Mouse (Mus musculus): ENCODE measurements around the gene Txndc17. TPM values are rescaled to one million over a fixed set of nuclear protein-coding genes. Genes with fewer than 3 reads are reported as not detected.

Gene Txndc17
- polyA plus RNA-seq, 1 experiment from 2014 or later = 213 TPM

DNA sequence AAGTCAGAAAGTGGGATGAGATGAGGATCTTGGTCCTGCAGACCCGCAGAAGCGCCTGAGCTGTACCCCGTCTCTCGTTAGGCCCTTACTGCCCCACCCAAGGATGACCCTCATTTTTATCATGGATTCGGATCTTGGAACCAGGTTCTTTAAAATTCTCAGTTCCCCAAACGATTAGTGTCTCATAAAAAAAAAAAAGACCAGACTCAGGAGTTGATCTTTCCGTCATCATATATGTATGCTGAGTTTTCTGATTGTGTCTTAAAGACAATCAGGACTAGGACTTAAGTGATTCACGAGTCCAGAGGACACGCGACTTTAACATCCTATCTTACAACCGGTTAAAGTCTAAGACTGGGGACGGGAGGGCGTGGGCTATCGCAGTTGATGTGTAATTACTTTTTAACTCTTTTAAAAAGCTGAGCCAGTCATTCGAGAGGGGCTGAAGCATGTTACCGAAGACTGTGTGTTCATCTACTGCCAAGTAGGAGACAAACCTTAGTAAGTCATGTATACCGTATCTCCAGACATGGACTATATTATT lies 559 bp downstream of the Txndc17 start:
- Histone ChIP-seq H3K27me3 (ENCODE audit: control insufficient read depth, insufficient read depth, low read length) (no peaks in the 10 kb centered on the region), H3K36me3 (ENCODE audit: control insufficient read depth, insufficient read depth, low read length) (peaks cover 25% of the 10 kb centered on the region), H3K27ac (ENCODE audit: low read length) (peak overlapping the region; percentile 7; the same call in 1 of the 2 replicates), H3K4me1 (ENCODE audit: control insufficient read depth, insufficient read depth, low read length) (peaks cover 10% of the 10 kb centered on the region), H3K4me3 (ENCODE audit: low read depth, low read length) (peak overlapping the region; percentile 84), H3K9me3 (ENCODE audit: control insufficient read depth, low read depth, low read length) (no peaks in the 10 kb centered on the region), H3K9ac (replicated peaks; ENCODE audit: low read depth, low read length) (peak overlapping the region; percentile 65), H3K4me2 (replicated peaks; ENCODE audit: low read depth, low read length) (peak overlapping the region; percentile 91)
- 13% methylated on average over 17 of the region's 17 CpGs for WGBS
- ATAC-seq (ENCODE audit: insufficient number of reproducible peaks, insufficient read depth, low FRiP score, low read depth) = no peak

DNA sequence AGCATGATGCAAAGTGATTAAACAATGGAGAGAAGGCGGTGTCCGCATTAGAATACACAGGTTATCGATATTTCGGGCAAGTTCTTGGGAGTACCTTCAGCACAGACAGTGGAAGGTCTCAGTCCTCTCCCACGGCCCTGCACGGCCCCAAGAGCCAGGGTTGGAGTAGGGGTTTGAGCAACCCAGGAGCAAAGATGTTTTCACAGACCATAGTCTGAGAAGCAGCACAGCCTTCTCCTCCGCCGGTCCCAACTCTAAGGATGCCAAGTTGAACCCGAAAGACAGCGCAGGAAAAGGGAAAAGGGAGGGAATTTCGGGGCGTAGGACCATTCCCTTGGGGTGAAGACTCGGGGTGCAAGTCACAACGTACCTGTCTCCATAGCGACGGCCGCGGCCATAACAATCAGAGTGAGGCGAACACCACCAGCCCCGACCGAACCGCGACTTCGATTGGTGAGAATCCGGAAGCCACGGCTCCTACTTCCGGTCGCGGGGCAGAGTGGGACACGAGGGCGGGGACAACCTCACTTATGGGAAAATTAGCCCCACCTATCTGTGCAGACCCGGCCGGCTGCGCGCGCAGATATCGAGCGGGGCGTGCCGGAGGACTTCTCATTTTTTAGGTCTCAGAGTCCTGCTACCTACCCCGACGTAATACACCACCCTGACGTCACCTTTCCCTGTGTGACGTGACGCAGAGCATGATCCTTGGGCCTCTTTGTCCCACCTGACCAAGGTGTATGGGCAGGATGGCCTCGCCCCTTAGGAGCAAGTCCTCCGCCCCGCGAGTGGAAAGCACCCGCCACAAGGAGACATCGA lies 7.5 kb downstream of the Txndc17 start:
- H3K9ac ChIP-seq (replicated peaks; ENCODE audit: low read depth, low read length) = peak overlapping the region; percentile 58
- under 1% methylated on average over 51 of the region's 51 CpGs for WGBS
- peak overlapping the region; percentile 89 for H3K4me3 ChIP-seq (ENCODE audit: low read depth, low read length)
- no peaks in the 10 kb centered on the region for H3K27me3 ChIP-seq (ENCODE audit: control insufficient read depth, insufficient read depth, low read length)
- H3K9me3 ChIP-seq (ENCODE audit: control insufficient read depth, low read depth, low read length) = no peaks in the 10 kb centered on the region
- peaks cover 25% of the 10 kb centered on the region for H3K36me3 ChIP-seq (ENCODE audit: control insufficient read depth, insufficient read depth, low read length)
- H3K4me2 ChIP-seq (replicated peaks; ENCODE audit: low read depth, low read length) = peak overlapping the region; percentile 99
- H3K4me1 ChIP-seq (ENCODE audit: control insufficient read depth, insufficient read depth, low read length) = 0 out of 2 replicates have a peak, but pooled peaks cover 3% of the 10 kb centered on the region
- peak overlapping the region; percentile 52; the same call in 1 of the 2 replicates for H3K27ac ChIP-seq (ENCODE audit: low read length)
- peak; percentile 97 for ATAC-seq (ENCODE audit: insufficient number of reproducible peaks, insufficient read depth, low FRiP score, low read depth)

DNA sequence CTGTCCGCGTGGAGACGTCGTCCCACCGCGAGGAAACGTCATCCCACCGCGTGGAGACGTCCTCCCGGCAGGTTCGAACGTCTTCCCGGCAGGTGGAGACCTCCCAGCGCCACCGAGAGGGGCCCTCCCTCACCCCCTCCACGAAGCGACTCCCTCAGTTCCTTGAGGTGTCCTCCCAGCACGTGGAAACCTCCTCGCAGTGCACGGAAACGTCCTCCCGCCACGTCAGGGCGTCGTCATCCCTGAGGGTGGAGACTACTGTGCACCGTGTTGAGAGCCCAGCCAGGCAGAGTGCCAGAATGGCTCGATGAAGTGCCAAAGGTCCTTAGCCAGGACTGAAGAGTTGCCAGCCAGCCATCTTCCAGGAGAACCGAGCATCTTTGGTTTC lies 8.1 kb downstream of the Txndc17 start, which contains the start of gene Med31:
Gene Med31 (minus strand): TSS at position 183 of the 388 bp plus-strand sequence.
- H3K9ac ChIP-seq (replicated peaks; ENCODE audit: low read depth, low read length) = peak within 1 kb of the TSS; percentile 58
- peak within 1 kb of the TSS; percentile 99 for H3K4me2 ChIP-seq (replicated peaks; ENCODE audit: low read depth, low read length)
- H3K9me3 ChIP-seq (ENCODE audit: control insufficient read depth, low read depth, low read length) = no peaks in the 10 kb centered on the region
- peak; percentile 68 for ATAC-seq (ENCODE audit: insufficient number of reproducible peaks, insufficient read depth, low FRiP score, low read depth)
- WGBS = 2% methylated on average over 29 of the region's 29 CpGs
- H3K36me3 ChIP-seq (ENCODE audit: control insufficient read depth, insufficient read depth, low read length) = peaks cover 19% of the 10 kb centered on the region
- H3K27ac ChIP-seq (ENCODE audit: low read length) = peak within 1 kb of the TSS; percentile 52; the same call in 1 of the 2 replicates
- peak within 1 kb of the TSS; percentile 89 for H3K4me3 ChIP-seq (ENCODE audit: low read depth, low read length)
- H3K4me1 ChIP-seq (ENCODE audit: control insufficient read depth, insufficient read depth, low read length) = 0 out of 2 replicates have a peak, but pooled peaks cover 3% of the 10 kb centered on the region
- no peaks in the 10 kb centered on the region for H3K27me3 ChIP-seq (ENCODE audit: control insufficient read depth, insufficient read depth, low read length)

DNA sequence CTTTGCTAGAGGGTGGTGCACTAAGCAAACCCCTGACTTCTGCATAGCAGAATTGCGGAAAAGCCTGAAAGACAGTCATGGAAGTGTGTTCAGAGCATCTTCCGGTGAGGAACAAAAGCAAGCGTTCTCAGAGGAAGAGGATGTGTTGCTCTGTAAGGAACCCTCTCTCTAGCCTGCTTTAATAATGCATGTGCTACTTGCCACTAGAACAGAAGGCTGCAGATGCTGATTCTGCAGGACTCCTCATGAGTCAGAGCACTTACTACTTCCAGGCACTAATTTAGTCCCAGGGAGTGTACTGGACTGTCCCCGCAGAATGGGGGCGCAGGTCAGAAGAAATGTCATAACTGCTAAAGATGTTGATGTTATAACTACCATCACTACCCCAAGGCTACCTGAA lies 9.8 kb downstream of the Txndc17 start:
- H3K9ac ChIP-seq (replicated peaks; ENCODE audit: low read depth, low read length) = no peak overlapping the region
- 78% methylated on average over 5 of the region's 5 CpGs for WGBS
- 0 out of 2 replicates have a peak, but pooled peaks cover 3% of the 10 kb centered on the region for H3K36me3 ChIP-seq (ENCODE audit: control insufficient read depth, insufficient read depth, low read length)
- H3K27ac ChIP-seq (ENCODE audit: low read length) = no peak overlapping the region
- no peak for ATAC-seq (ENCODE audit: insufficient number of reproducible peaks, insufficient read depth, low FRiP score, low read depth)
- H3K4me3 ChIP-seq (ENCODE audit: low read depth, low read length) = no peak overlapping the region
- no peaks in the 10 kb centered on the region for H3K9me3 ChIP-seq (ENCODE audit: control insufficient read depth, low read depth, low read length)
- H3K4me2 ChIP-seq (replicated peaks; ENCODE audit: low read depth, low read length) = no peak overlapping the region
- 0 out of 2 replicates have a peak, but pooled peaks cover 3% of the 10 kb centered on the region for H3K4me1 ChIP-seq (ENCODE audit: control insufficient read depth, insufficient read depth, low read length)
- no peaks in the 10 kb centered on the region for H3K27me3 ChIP-seq (ENCODE audit: control insufficient read depth, insufficient read depth, low read length)

DNA sequence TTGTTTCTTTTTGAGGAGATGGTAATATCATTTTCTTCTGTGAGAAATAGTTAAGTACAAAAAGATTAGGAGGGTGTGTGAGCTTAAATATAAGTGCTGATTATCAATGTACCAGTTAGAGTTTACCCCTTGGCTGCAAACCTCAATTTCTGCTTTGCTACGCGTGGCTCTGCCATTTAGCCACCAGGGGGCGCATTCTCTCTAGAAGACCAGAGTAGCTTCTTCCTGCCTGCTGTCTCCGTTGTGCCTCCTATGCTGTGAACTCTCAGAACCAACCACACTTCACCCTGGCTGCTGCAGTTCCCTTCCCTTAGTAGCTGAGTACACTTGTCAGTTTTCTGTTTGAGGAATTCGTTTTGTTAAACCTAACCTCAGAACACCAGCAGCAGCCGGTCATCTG lies 13.9 kb downstream of the Txndc17 start:
- no peak overlapping the region for H3K4me3 ChIP-seq (ENCODE audit: low read depth, low read length)
- 0 out of 2 replicates have a peak, but pooled peaks cover 3% of the 10 kb centered on the region for H3K4me1 ChIP-seq (ENCODE audit: control insufficient read depth, insufficient read depth, low read length)
- no peak overlapping the region for H3K4me2 ChIP-seq (replicated peaks; ENCODE audit: low read depth, low read length)
- no peaks in the 10 kb centered on the region for H3K36me3 ChIP-seq (ENCODE audit: control insufficient read depth, insufficient read depth, low read length)
- ATAC-seq (ENCODE audit: insufficient number of reproducible peaks, insufficient read depth, low FRiP score, low read depth) = 0 out of 2 replicates have a peak, but pooled peaks have one; percentile 6
- no peak overlapping the region for H3K27ac ChIP-seq (ENCODE audit: low read length)
- H3K27me3 ChIP-seq (ENCODE audit: control insufficient read depth, insufficient read depth, low read length) = no peaks in the 10 kb centered on the region
- 16% methylated on average over 6 of the region's 6 CpGs for WGBS
- no peak overlapping the region for H3K9ac ChIP-seq (replicated peaks; ENCODE audit: low read depth, low read length)
- H3K9me3 ChIP-seq (ENCODE audit: control insufficient read depth, low read depth, low read length) = no peaks in the 10 kb centered on the region

DNA sequence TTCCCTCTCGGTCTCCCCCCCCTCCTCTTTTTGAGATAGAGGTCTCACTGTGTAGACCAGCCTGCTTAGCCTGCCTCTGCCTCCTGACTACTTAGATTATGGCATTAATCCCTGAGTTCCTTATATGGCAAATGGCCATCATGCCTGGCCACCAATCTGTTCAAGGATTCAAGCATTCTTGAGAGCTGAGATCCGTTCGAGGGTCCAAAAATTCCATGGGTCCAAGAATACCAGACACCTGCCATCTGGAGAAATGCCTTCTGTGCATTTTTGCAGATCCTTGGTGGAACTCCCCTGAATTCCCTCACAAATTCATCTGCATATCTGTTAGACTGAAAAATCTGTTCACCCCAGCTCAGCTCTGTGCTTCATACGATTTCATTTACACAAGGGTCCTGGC lies 16.1 kb downstream of the Txndc17 start:
- H3K27me3 ChIP-seq (ENCODE audit: control insufficient read depth, insufficient read depth, low read length) = no peaks in the 10 kb centered on the region

DNA sequence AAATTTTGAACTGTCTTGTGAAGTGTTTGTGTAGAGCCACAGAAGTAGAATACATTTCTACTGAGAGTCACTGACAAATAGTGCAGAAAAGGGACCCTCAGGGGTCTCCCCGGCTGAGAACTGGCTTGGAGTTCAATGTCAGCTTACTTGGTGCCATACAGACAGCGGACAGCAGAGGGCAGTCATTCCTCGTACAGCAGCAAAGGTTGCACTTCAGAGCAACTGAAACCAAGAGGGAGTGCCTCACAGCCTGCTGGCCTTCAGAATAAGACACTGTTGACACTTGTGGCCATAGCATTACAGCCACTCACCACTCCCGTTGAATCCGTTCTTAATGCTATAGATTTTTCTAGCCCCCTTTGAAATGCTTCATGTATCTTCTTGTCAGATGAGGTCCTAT lies 17.5 kb downstream of the Txndc17 start:
- H3K36me3 ChIP-seq (ENCODE audit: control insufficient read depth, insufficient read depth, low read length) = no peaks in the 10 kb centered on the region
- H3K4me1 ChIP-seq (ENCODE audit: control insufficient read depth, insufficient read depth, low read length) = no peaks in the 10 kb centered on the region
- no peak overlapping the region for H3K27ac ChIP-seq (ENCODE audit: low read length)
- no peak overlapping the region for H3K9ac ChIP-seq (replicated peaks; ENCODE audit: low read depth, low read length)
- H3K9me3 ChIP-seq (ENCODE audit: control insufficient read depth, low read depth, low read length) = no peaks in the 10 kb centered on the region
- ATAC-seq (ENCODE audit: insufficient number of reproducible peaks, insufficient read depth, low FRiP score, low read depth) = no peak
- H3K27me3 ChIP-seq (ENCODE audit: control insufficient read depth, insufficient read depth, low read length) = no peaks in the 10 kb centered on the region
- H3K4me3 ChIP-seq (ENCODE audit: low read depth, low read length) = no peak overlapping the region
- H3K4me2 ChIP-seq (replicated peaks; ENCODE audit: low read depth, low read length) = no peak overlapping the region
- 14% methylated on average over 5 of the region's 5 CpGs for WGBS

More for the DNA sequence above, 16.1 kb downstream of the Txndc17 start:
- ATAC-seq (ENCODE audit: insufficient number of reproducible peaks, insufficient read depth, low FRiP score, low read depth) = no peak
- Histone ChIP-seq H3K4me3 (ENCODE audit: low read depth, low read length) (no peak overlapping the region), H3K9me3 (ENCODE audit: control insufficient read depth, low read depth, low read length) (no peaks in the 10 kb centered on the region), H3K27ac (ENCODE audit: low read length) (no peak overlapping the region), H3K4me1 (ENCODE audit: control insufficient read depth, insufficient read depth, low read length) (no peaks in the 10 kb centered on the region), H3K9ac (replicated peaks; ENCODE audit: low read depth, low read length) (no peak overlapping the region), H3K36me3 (ENCODE audit: control insufficient read depth, insufficient read depth, low read length) (no peaks in the 10 kb centered on the region), H3K4me2 (replicated peaks; ENCODE audit: low read depth, low read length) (no peak overlapping the region)
- WGBS = 73% methylated on average over 4 of the region's 4 CpGs

DNA sequence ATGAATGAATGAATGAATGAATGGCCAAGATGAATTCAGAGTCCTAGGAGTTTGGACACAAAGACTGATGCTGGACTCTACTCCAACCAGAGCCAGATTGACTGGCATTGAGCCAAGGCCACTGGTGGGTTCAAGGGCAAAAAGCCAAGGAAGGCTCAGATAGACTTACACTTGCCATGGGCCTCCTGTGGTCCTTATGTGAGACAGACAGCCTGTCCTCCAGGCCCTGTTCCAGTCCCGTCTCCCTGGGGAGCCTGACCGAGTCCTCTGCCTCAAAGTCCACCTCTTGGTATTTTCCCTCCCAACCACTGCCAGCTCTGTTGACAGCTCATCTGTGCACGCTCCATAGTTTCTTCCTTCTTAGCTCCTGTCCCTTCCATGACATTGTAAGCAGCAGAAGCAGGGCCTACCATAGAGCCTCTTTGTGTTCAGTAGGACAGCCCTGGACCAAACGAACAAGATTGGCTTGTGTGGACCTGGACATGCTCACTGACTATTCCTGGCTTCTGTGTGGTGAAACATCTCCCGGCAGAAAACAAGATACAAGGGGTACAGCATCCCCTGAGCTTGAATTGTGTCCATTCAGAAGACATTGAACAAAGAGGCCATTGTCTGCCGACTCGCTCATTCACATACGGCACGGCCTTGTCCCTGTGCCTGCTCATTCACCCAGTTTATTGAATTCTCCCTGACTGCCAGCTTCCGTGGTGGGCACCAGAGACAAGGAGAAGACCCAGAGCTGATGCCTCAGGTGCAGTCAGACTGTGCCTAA lies 18.9 kb downstream of the Txndc17 start:
- Histone ChIP-seq H3K27me3 (ENCODE audit: control insufficient read depth, insufficient read depth, low read length) (no peaks in the 10 kb centered on the region), H3K4me1 (ENCODE audit: control insufficient read depth, insufficient read depth, low read length) (no peaks in the 10 kb centered on the region), H3K36me3 (ENCODE audit: control insufficient read depth, insufficient read depth, low read length) (no peaks in the 10 kb centered on the region), H3K4me3 (ENCODE audit: low read depth, low read length) (no peak overlapping the region), H3K4me2 (replicated peaks; ENCODE audit: low read depth, low read length) (no peak overlapping the region), H3K27ac (ENCODE audit: low read length) (no peak overlapping the region), H3K9ac (replicated peaks; ENCODE audit: low read depth, low read length) (no peak overlapping the region), H3K9me3 (ENCODE audit: control insufficient read depth, low read depth, low read length) (no peaks in the 10 kb centered on the region)
- WGBS = 83% methylated on average over 10 of the region's 10 CpGs
- 0 out of 2 replicates have a peak, but pooled peaks have one; percentile 10 for ATAC-seq (ENCODE audit: insufficient number of reproducible peaks, insufficient read depth, low FRiP score, low read depth)
